Mouse (Mus musculus) embryo, embryonic 11 days (tissue): ENCODE data around the gene Pex13.

ENCODE experiments used
- DNase-seq: peaks from one replicate; pipeline ENCODE4 v3.0.0-alpha.2; 2015

Pex13 gene

GRCm38 (mm10) chr11:23665798-23666501 is at the start of gene Pex13:
Gene Pex13, minus strand, starts transcription at chr11:23665959.
- peak; percentile 98 for DNase-seq

DNA sequence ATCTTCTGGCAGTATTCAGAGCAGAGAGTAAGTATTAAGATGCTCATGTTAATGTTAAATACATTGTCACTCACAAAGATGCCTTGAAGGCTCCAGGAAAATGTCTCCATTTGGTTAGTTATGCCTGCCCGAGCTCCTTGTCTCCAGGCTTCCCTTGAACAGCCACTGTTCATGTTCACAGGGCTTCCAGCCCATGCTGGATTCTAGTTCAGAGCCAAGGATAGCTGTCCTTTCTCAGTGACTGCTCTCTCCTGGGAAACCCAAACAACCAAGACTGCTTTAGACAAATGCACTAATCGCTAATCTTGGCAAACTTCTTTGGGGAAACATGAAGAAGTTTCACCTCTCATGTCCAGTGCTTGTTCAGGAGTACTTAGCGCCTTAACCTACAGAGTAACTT is 46.5 kb upstream of the Pex13 start:
- DNase-seq, result no peak

GRCm38 (mm10) chr11:23704604-23705294 is 39.0 kb upstream of the Pex13 start:
- DNase-seq, result no peak

- no peak for DNase-seq
These were observed 36.1 kb upstream of the Pex13 start for GRCm38 (mm10) chr11:23701831-23702230.

GRCm38 (mm10) chr11:23699414-23700095 is 33.8 kb upstream of the Pex13 start:
- no peak for DNase-seq

DNA sequence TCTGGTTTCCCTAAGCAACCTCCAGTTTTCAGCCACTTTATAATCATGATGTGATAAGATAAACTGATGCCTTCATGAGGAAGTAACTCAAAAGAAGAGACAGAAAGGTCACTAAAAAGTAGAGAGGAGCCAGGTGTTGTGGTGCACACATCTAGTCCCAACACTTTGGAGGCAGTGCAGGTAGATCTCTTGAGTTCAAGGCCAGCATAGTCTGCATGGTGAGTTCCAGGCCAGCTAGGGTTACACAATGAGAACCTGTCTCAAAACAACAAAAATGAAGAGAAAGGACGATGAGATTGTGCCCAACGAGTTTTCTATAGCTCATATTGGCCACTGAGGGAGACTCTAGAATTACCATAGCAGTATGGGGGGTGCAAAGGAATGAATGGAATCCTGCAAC is 32.8 kb upstream of the Pex13 start:
- no peak for DNase-seq

- no peak for DNase-seq
These were observed 30.1 kb upstream of the Pex13 start for GRCm38 (mm10) chr11:23695847-23696246.

- no peak for DNase-seq
These were observed 27.5 kb upstream of the Pex13 start for GRCm38 (mm10) chr11:23693286-23693685.

DNA sequence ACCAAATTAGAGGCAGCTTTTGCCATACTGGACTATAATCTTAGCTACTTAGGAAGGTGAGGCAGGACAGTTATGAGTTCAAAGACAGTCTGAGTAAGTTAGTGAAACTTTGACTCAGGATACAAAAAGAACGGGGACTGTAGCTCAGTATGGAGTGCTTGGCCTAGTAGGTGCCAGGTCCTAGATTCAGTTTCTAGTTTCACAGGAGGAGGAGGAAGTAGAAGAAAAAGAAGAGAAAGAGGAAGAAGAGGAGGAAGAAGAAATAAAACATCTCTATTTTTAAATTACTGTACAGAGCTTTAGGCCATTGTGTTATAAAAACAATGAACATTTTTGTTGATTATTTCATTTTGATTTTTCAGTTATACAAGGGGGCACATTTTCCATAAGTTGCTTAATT is 22.3 kb upstream of the Pex13 start:
- no peak for DNase-seq

GRCm38 (mm10) chr11:23686671-23687070 is 20.9 kb upstream of the Pex13 start:
- no peak for DNase-seq

DNA sequence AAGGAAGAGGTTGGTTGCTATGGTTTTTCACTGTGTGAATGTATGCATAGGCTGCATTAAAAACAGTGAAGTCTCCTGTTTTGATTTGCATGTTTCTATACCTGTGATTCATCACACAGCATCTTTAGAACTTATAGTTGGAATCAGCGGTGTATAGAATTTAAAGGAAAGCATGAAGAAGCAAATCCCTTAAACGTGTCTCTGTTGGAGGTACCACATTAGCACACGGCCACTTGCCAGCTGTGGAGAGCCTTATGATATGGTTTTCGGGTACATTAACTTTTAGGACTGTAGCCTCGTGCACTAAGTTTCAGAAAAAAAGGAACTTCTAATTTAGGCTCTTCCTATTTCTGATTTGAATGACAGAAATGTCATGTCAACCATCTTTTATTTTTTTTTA is 16.8 kb upstream of the Pex13 start:
- no peak for DNase-seq

- DNase-seq, result no peak
These were observed 14.7 kb upstream of the Pex13 start for GRCm38 (mm10) chr11:23680435-23680950.

- peak; percentile 80 for DNase-seq
These were observed 13.4 kb upstream of the Pex13 start for GRCm38 (mm10) chr11:23679044-23679642.

DNA sequence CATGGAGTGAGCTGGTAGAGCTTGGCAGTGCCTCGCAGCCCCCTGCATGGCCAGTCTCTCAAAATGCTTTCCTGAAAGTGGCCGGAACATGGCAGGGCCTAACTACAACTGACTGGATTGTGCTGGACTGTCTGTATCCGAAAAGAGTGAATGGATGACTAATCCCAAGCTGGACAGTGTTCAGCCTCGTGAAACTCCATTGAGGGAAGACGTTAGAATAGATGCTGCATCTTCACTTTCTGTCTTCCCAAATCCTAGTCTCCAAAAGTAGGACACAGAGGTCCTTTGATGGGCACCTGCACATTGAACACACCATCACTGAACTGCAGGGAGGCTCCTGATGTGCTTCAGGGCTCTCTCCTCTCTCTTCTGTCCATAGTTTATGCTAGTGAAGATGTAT is 10.3 kb upstream of the Pex13 start:
- DNase-seq, result no peak

- DNase-seq, result no peak
These were observed 6.5 kb upstream of the Pex13 start for GRCm38 (mm10) chr11:23672256-23672749.

- peak; percentile 5 for DNase-seq
These were observed 1.4 kb upstream of the Pex13 start for GRCm38 (mm10) chr11:23667128-23667527.

GRCm38 (mm10) chr11:23666526-23666925 is 767 bp upstream of the Pex13 start:
- peak; percentile 25 for DNase-seq

DNA sequence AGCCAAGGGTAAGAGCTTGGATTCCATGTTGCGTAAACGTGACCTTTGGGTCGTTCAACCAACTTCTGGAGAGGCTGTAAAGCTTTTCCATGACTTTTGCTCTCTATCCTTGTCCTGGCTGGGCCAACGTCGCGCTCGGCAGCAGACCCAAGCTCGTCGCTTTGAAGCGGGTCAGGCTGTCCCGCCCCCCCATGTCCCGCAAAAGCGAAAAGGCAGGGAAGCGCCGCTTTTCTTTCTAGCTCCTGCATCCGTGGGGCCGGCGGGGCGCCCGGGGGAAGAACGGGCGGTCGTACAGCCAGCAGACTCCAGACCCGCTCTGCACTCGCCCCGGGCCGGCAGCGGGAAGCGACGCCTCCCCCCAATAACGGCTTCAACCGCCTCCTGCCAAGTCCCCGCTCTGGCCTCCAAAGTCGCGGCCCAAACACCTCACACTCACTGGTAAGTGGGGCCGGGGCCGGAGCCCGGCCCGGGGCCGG is 410 bp downstream of the Pex13 start, which contains the start of gene Pus10:
TSS of gene Pus10 (plus strand) at position 364 of the 476 bp plus-strand sequence.
- no peak for DNase-seq

GRCm38 (mm10) chr11:23664232-23664631 is 1.5 kb downstream of the Pex13 start:
- no peak for DNase-seq

DNA sequence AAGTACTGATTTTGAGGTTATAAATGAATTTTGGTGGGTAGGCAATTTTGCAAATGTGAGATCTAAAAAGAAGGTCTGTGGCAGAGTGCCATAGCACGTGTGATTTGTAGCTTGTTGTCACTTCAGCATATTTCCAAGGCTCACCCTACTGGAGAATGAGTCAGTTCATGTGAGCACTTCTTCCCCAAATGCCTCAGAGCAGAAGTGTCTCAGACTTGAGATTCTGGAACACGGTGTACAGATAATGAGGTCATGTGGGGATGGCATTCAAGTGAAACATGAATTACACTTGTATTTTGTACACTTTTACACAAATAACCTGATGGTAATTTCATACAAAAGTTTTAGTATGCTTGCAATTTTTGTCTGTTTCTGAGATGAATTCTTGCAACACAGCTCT is 8.0 kb downstream of the Pex13 start:
- no peak for DNase-seq

- no peak for DNase-seq
These were observed 12.1 kb downstream of the Pex13 start for GRCm38 (mm10) chr11:23653666-23654065.

- DNase-seq, result no peak
These were observed 17.9 kb downstream of the Pex13 start for GRCm38 (mm10) chr11:23647835-23648234.

GRCm38 (mm10) chr11:23647431-23647830 is 18.3 kb downstream of the Pex13 start:
- DNase-seq, result no peak
